Mouse (Mus musculus): ENCODE results near the gene Gm49450. TPM values are rescaled to one million over a fixed set of nuclear protein-coding genes. Genes with fewer than 3 reads are reported as not detected.

The Gm49450 gene
- total RNA-seq, 4 experiments from 2014 or later, result not detected

DNA sequence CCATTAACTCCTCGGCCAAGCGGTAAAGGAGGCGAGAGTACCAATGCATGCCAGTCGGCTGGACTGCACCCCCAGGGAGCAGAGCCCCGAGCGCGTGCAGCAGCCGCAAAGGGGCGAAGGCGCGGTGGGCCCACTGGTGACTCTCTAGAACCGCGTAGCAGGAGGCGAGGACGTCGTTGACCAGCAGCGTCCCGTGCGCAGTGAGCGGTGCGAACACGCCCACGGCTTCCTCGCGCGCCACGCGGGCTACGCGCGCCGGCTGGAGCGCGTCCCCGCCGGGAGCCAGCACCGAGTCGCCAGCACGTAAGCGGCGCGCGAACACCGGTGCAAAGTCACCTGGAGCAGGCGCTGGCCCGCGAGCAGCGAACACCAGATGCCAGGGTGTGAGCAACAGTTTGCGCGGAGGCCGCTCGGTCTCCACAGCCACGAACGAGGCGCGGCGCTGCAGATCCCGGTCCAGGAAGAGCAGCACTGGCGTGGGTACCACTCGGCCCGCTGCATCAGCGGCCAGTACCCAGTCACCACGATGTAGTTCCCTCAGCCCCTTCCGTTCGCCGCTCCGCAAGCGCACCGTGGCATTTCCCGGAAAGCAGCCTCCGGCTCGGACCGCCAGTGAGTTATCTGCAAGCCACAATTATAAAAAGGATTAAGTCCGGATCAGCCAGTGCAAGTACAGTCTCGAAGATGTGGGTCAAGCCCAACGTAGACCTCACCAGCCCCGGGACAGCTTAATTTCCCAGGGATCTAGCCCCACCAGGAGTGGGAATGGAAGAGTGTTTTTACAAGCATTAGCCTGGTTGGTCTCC is 59.2 kb downstream of the Gm49450 start, which contains the start of gene Rhebl1:
TSS of gene Rhebl1 (minus strand) at position 601 of the 806 bp plus-strand sequence.
- DNase-seq (ENCODE audit: low spot score in 2 of 2), result peak in 1 of 2 experiments; percentile 40

DNA sequence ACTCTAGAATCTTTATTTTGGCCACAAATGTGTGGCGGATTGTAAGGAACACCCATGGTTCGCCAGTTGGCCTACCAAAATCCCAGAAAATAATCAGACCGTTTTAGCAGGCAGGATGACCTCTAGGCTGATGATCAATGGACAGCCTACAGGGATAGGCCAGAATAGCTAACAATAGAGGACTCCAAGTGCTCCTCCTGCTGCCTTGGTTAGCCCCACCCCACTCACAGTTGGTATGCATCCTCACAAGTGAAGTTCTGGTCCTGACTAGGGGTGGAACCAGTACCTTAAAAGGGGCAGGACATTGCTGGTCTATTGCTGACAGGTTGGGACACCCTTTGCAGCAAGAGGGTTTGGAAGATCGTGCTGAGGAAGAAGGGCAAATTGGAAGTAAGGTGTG is 60.3 kb downstream of the Gm49450 start:
- no peak for DNase-seq (ENCODE audit: low spot score in 2 of 2)

GRCm38 (mm10) chr15:98891907-98892606 is 61.3 kb downstream of the Gm49450 start:
- peak in 1 of 2 experiments; percentile 63 for DNase-seq (ENCODE audit: low spot score in 2 of 2)

GRCm38 (mm10) chr15:98891198-98891742 is 62.1 kb downstream of the Gm49450 start:
- DNase-seq (ENCODE audit: low spot score in 2 of 2), result no peak

GRCm38 (mm10) chr15:98887526-98887925 is 65.8 kb downstream of the Gm49450 start:
- no peak for DNase-seq (ENCODE audit: low spot score in 2 of 2)

- DNase-seq (ENCODE audit: low spot score in 2 of 2), result no peak
Measured at GRCm38 (mm10) chr15:98886667-98887387, 66.5 kb downstream of the Gm49450 start.

GRCm38 (mm10) chr15:98884106-98884505 is 69.2 kb downstream of the Gm49450 start:
- no peak for DNase-seq (ENCODE audit: low spot score in 2 of 2)

DNA sequence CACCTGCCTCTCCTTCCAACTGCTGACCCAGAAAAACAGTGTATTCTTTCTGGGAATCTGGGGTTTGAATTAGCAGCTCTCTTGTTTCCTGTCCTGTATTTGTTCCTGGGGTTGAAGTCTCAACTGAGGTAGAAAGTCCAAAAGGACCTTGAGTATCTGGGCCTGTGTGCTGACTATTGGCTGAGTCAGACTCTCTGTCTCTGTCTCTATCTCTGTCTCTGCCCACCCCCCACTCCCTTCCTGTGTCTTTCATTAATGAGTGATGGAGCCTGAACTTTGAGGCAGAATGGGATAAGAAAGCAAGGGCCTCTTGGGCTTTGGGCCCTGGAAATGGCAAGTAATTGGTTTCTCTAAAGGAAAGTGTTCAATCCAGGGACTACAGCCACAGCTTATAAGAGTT is 69.7 kb downstream of the Gm49450 start:
- DNase-seq (ENCODE audit: low spot score in 2 of 2), result no peak

Other genes starting within 250 kb of the Gm49450 start
- gene Ccdc65, start 245.3 kb downstream of the Gm49450 start, total RNA-seq (2022), result 10 to 100 TPM in 3 of 4 experiments, 1 to 10 TPM in 1; 8.6 to 12.7 (median 11.6) TPM
- gene Fkbp11, start 225.4 kb downstream of the Gm49450 start, total RNA-seq (2022), result 1 to 10 TPM; 1.1 to 2.3 (median 2.0) TPM
- 100 to 1,000 TPM; 721 to 844 (median 792) TPM for gene Arf3, start 190.3 kb downstream of the Gm49450 start, total RNA-seq (2022)
- gene Wnt10b, start 175.4 kb downstream of the Gm49450 start, total RNA-seq (2022), result 1 to 10 TPM in 2 of 4 experiments, under 1 TPM in 2; 0.41 to 1.8 (median 1.1) TPM
- gene Wnt1, start 163.7 kb downstream of the Gm49450 start, total RNA-seq (2022), result under 1 TPM in 1 of 4 experiments, not detected in 3; 0.26 TPM
- 100 to 1,000 TPM; 692 to 784 (median 734) TPM for gene Ddn, start 144.1 kb downstream of the Gm49450 start, total RNA-seq (2022)
- 10 to 100 TPM; 47.4 to 60.9 (median 53.2) TPM for gene Prkag1, start 122.0 kb downstream of the Gm49450 start, total RNA-seq (2022)
- 10 to 100 TPM; 65.4 to 88.7 (median 76.5) TPM for gene Kmt2d, start 82.3 kb downstream of the Gm49450 start, total RNA-seq (2022)
- gene Rhebl1, start 59.0 kb downstream of the Gm49450 start, total RNA-seq (2022), result 10 to 100 TPM in 2 of 4 experiments, 1 to 10 TPM in 2; 8.4 to 10.9 (median 10.2) TPM
- gene Dhh, start 55.0 kb downstream of the Gm49450 start, total RNA-seq (2022), result under 1 TPM in 3 of 4 experiments, not detected in 1; 0.12 to 0.39 (median 0.13) TPM
- gene Lmbr1l, start 35.3 kb downstream of the Gm49450 start, total RNA-seq (2022), result 10 to 100 TPM; 13.7 to 17.9 (median 14.7) TPM
- 100 to 1,000 TPM; 560 to 600 (median 569) TPM for gene Tuba1b, start 19.0 kb downstream of the Gm49450 start, total RNA-seq (2022)
- gene Tuba1a, start 152 bp upstream of the Gm49450 start, total RNA-seq (2022), result 100 to 1,000 TPM; 904 to 960 (median 945) TPM
- gene Tuba1c, start 76.3 kb upstream of the Gm49450 start, total RNA-seq (2022), result 10 to 100 TPM; 41.1 to 59.7 (median 56.5) TPM
- gene Prph, start 101.6 kb upstream of the Gm49450 start, total RNA-seq (2022), result 1 to 10 TPM in 3 of 4 experiments, under 1 TPM in 1; 0.73 to 1.5 (median 1.2) TPM
- gene Troap, start 121.0 kb upstream of the Gm49450 start, total RNA-seq (2022), result under 1 TPM in 2 of 4 experiments, not detected in 2; 0.74 to 0.95 TPM
- not detected for gene C1ql4, start 134.3 kb upstream of the Gm49450 start, total RNA-seq (2022)
- gene Dnajc22, start 139.6 kb upstream of the Gm49450 start, total RNA-seq (2022), result under 1 TPM in 3 of 4 experiments, not detected in 1; 0.30 to 0.56 (median 0.34) TPM
- 10 to 100 TPM; 29.7 to 34.1 (median 33.2) TPM for gene Spats2, start 172.4 kb upstream of the Gm49450 start, total RNA-seq (2022)